Mouse (Mus musculus): Measurements from ENCODE around the gene Tyms.
"Not testable (repeated sequence)": the region's sequence is repeated elsewhere in the genome, so short reads cannot be mapped to it uniquely, and the experiment has no call there.

Tyms gene

GRCm38 (mm10) chr5:30103340-30103739 lies 29.9 kb upstream of the Tyms start:
- no peak for DNase-seq (ENCODE audit: low spot score in 2 of 2)

DNA sequence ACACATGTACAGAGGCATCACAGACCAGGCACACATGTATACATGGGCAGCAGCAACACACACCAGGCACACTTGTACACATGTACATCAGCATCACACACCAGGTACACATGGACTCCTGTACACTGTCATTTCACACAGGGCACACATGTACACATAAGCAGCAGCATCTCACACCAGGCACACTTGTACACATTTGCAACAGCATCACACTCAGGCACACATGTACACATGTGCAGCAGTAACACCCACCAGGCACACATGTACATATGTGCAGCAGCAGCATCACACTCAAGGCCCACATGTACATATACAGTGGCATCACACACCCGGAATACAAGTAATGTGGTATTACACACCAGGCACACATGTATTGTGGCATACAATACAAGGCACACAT lies 24.8 kb upstream of the Tyms start:
- DNase-seq (ENCODE audit: low spot score in 2 of 2): no peak

DNA sequence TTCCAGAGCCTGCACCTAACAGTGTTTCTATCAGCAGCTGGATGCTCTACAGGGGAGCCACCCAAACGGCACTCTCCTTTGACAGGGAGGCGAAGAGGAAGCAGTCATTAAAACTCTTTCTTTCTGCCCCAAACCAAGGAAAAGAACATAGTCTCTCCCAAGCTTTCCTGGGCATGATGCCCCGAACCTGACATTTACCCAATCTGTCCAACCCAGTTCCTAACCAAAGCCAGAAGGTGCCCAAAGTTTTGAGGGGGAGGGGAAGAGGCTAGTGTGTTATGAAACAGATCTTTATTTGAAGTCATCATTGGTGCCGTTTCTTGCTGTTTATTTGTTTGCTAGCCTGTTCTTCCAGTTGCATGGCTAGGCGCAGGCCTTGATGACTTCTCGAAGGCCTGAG lies 22.3 kb upstream of the Tyms start:
- no peak for DNase-seq (ENCODE audit: low spot score in 2 of 2)

DNA sequence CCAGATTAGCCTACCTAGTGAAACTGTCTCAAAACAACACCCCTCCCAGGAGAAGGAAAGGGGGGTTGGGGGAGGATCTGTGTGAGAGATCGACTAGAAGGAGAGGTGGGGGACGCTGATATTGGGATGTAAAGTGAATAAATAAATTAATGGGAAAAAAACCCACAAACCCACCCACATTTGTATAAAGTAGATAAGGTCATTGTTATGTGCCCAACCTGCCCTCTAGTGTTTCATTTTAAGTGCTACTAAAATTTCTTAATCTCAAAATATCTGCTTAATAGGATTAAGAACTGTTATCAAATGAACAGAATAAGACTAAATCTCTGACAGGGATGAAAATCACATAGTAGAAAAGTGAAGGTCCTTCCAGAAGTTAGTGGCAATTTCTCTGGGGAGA lies 21.0 kb upstream of the Tyms start:
- DNase-seq (ENCODE audit: low spot score in 2 of 2): no peak

GRCm38 (mm10) chr5:30092701-30093100 lies 19.3 kb upstream of the Tyms start:
- DNase-seq (ENCODE audit: low spot score in 2 of 2): no peak

DNA sequence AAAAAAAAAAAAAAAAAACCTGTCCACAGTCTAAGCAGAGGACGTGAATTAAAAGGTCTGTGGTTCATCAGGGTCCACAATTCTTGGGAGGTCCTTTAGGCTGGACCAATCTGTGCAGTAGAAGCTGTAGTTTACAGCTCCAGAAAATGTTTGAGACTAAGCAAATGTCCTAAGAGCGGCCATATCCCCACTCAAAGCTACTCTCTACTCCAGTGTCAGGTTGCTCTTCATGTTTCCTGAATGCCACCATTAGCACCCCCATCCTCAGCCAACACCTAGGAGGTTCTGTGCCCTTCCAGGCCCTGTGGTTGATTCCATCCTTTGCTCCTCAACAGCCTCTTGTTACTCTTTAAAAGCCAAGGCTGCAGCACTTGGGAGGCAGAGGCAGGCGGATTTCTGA lies 1.0 kb downstream of the Tyms start:
- DNase-seq (ENCODE audit: low spot score in 2 of 2): no peak

- no peak for DNase-seq (ENCODE audit: low spot score in 2 of 2)
Observed at GRCm38 (mm10) chr5:30071677-30072076, 1.7 kb downstream of the Tyms start.

GRCm38 (mm10) chr5:30067726-30068125 lies 5.7 kb downstream of the Tyms start:
- DNase-seq (ENCODE audit: low spot score in 2 of 2): no peak

DNA sequence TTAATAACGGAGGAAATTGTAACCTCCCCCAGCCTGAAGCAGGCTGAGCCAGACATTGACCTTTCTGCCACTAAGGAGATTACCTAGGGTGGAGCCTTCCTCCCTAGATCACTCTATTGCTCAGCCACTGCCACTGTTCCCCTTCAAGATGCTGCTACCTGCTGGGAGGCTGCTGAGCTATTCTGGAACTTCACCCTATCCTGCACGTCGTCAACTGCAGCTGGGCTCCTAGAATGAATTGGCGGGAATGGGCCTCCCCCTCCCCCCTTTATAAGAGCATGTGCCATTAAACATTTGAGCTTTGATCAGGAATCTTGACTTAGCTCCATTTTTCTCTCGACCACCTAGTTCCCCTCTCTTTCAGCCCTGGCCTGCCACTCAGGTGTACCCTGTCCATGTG lies 13.8 kb downstream of the Tyms start:
- not testable (repeated sequence) for DNase-seq (ENCODE audit: low spot score in 2 of 2)

- no peak for DNase-seq (ENCODE audit: low spot score in 2 of 2)
Observed at GRCm38 (mm10) chr5:30058216-30058731, 15.1 kb downstream of the Tyms start.

DNA sequence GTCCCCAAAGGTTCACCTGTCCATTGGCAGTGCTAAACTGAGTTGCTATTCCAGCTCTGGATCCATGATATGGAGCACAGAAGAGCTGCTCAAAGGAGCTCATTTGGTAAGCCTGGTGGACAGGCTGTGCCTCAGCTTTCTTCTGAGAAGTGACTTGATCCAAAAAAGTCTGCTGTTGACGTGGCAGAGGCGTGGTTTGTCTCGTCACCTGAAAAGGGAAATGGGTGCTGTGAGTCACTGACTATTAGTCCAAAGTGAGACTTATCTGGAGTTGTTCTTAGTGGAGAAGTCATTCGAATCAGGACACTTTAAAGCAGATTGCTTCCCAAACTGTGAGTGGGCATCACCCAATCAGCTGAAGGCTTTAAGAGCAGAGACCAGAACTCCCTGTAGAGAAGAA lies 33.6 kb downstream of the Tyms start:
- DNase-seq (ENCODE audit: low spot score in 2 of 2): not testable (repeated sequence)

- DNase-seq (ENCODE audit: low spot score in 2 of 2): not testable (repeated sequence)
Observed at GRCm38 (mm10) chr5:30039324-30039723, 34.1 kb downstream of the Tyms start.

DNA sequence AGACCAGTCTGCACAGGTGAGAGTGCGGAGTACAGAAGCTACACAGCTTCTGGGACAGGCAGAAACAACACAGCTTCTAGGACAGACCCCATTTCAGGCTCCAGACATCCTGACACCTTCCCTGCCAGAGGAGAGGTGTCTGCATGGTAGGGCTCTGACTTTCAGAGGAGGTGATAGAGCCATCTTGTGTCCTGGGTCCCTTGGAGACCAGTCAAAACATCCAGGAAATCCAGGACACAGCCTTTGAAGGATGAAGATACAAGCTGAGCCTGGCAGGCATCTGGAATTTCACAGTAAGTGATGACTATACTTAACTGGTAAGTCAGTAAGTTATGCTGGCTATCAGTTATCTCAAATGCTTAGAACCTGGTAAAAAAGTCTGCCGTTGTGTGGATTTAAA lies 36.3 kb downstream of the Tyms start:
- DNase-seq (ENCODE audit: low spot score in 2 of 2): not testable (repeated sequence)

DNA sequence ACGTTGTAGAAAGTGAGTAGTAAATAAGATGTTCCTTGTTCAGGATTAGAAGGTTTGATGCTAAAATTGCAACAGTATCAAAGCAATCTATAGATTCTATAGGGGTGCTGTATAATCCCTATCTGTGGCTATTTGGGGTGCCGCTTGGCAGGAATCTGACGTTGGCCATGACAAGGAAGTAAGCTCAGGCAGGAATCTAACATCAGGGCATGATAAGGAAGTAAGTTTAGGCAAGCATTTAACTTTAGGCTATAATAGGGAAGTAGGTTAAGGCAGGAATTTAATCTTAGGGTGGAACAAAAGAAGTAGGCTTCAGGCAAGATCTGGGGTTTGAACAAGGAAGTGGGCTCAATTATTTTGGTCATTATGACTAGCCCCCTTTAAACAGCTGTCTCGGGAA lies 37.6 kb downstream of the Tyms start:
- DNase-seq (ENCODE audit: low spot score in 2 of 2): not testable (repeated sequence)

DNA sequence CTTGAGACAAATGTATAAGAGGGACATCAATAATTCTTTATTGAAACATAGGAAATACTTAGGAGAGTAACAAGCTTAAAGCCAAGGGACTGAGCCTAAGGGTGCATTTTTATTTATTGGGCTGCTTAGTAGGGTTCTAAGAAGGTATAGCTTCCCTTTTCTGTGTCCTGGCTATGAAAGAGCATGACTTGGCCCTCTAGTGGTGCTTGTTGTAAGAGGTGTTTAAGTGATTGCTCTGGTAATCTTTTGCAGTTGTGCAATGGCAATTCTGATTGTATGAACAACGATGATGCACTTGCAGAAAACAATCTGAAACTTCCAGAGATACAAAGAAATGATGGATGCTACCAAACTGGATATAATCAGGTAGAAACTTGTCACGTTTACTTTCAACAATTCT lies 58.8 kb downstream of the Tyms start:
- no peak for DNase-seq (ENCODE audit: low spot score in 2 of 2)

GRCm38 (mm10) chr5:30012726-30013503 lies 60.5 kb downstream of the Tyms start, which contains the start of gene Il6:
TSS of gene Il6 (plus strand) at chr5:30013114.
- DNase-seq (ENCODE audit: low spot score in 2 of 2): peak; percentile 75 to 80
